Mouse (Mus musculus) adrenal gland, postnatal 10 days (tissue): ENCODE results near the gene Btbd35f24. TPM values are rescaled to one million over a fixed set of nuclear protein-coding genes. Genes with fewer than 3 reads are reported as not detected.
"Not testable (repeated sequence)": the region's sequence is repeated elsewhere in the genome, so short reads cannot be mapped to it uniquely, and the experiment has no call there.

Source experiments
- DNase-seq: peaks from one replicate; pipeline ENCODE4 v3.0.0; 2021; ENCODE audit warnings: mixed read lengths
- long read RNA-seq, 2 experiments: library from polyadenylated mRNA; stranded (forward); transcript quantifications; one replicate each; pipeline ENCODE4 v2.0.0; 2021
- total RNA-seq, 2 experiments: library from RNA; stranded (reverse); gene quantifications; 2 replicates each; pipeline ENCODE4 v1.2.3; 2021

Gene Btbd35f24
- not detected for total RNA-seq
- long read RNA-seq, experiment 1, result 0 reads
- long read RNA-seq, experiment 2, result 0 reads

DNA sequence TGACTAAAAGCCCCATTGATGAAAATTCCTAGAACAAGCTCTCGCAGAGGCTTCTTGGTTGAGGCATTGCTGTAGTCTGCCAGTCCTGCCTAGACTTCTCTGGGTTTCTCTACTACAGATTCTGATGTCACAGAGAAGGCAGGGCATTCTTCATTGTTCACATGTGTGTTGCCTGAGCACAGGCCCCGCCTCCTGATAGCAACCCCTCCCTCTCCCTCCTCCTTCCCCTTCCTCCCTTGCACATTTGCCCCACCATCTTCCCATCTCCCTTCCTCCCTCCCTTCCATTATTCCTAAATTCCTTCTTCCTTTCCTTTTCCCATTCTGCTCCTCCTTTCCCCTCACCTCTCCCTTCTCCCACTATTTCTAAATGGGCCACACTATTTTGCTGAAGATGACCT lies at the start of gene Btbd35f24:
Gene Btbd35f24 (minus strand): TSS at position 101 of the 400 bp plus-strand sequence.
- DNase-seq, result not testable (repeated sequence)

Other genes with a start within 250 kb of the Btbd35f24 start
- gene Btbd35f23, start 119.0 kb downstream of the Btbd35f24 start, total RNA-seq, result not detected
- gene Btbd35f11, start 247.9 kb upstream of the Btbd35f24 start, total RNA-seq, result not detected